Mouse (Mus musculus): Measurements from ENCODE around the gene Osbpl3. TPM values are rescaled to one million over a fixed set of nuclear protein-coding genes. Genes with fewer than 3 reads are reported as not detected.

Gene Osbpl3
- total RNA-seq, 1 experiment, result 9.9 TPM

DNA sequence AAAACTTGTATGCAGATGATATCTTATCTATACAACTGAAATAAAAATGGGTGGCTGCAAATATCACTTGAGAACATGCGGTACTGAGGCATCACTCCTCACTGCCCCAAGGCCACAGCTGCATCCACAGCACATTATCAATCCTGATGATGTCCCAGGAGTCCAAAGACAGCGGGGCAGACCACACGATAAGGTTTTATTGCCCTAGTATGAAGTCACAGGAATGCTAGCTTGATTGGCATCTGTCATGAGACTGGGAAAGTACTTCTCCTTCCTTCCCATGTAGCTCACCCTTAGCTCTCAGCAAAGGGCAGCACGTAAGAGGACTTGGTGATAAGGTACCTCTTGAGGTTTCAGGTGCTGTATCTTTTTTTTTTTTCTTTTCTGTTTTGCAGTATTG is 211.9 kb downstream of the Osbpl3 start:
- in situ Hi-C loops (cut with MboI; ENCODE audit: low sequenced_read_pairs in 2 of 2, unreplicated experiment in 2 of 2), result no loop called here

More for the DNA sequence above, 211.9 kb downstream of the Osbpl3 start:
- Histone ChIP-seq H3K4me3 (ENCODE audit: insufficient read depth in 1 of 2, low read depth in 1 of 2, low read length in 2 of 2, poor library complexity in 1 of 2, severe bottlenecking in 1 of 2) (no peak overlapping the region), H3K9ac (ENCODE audit: insufficient read depth, low read depth, low read length, poor library complexity, severe bottlenecking) (no peak overlapping the region), H3K36me3 (ENCODE audit: control insufficient read depth, insufficient read depth, low read length, poor library complexity, severe bottlenecking) (no peaks in the 10 kb centered on the region), H3K27ac (ENCODE audit: insufficient read depth, low read depth, low read length, poor library complexity, severe bottlenecking) (no peak overlapping the region), H3K4me1 (ENCODE audit: control insufficient read depth in 2 of 2, insufficient read depth in 2 of 2, low read length in 2 of 2, poor library complexity in 1 of 2) (peaks cover 0 to 3% of the 10 kb centered on the region in 2 experiments; a peak in 1 of 4 replicates), H3K9me3 (ENCODE audit: control insufficient read depth, insufficient read depth, low read depth, low read length) (no peaks in the 10 kb centered on the region)
- no peak for DNase-seq (ENCODE audit: low read depth, low spot score)
- TF ChIP-seq HCFC1 (IDR thresholded peaks at IDR 0.05; ENCODE audit: borderline replicate concordance, insufficient read depth, low read length) (no peak), MAFK (IDR thresholded peaks at IDR 0.05; ENCODE audit: insufficient read depth, low read depth, low read length) (no peak), CHD2 (IDR thresholded peaks at IDR 0.05; ENCODE audit: low read depth, low read length) (no peak), ZC3H11A (IDR thresholded peaks at IDR 0.05; ENCODE audit: borderline replicate concordance, low read depth, low read length) (no peak), ZNF384 (IDR thresholded peaks at IDR 0.05; ENCODE audit: low read depth, low read length) (no peak)

Other genes with a start within 250 kb of the Osbpl3 start
- gene Gsdme, start 192.3 kb downstream of the Osbpl3 start, total RNA-seq (2012; rRNA removed), result 1.7 and 2.0 TPM in 2 replicates
- gene Cycs, start 110.3 kb upstream of the Osbpl3 start, total RNA-seq (2012; rRNA removed), result 34.7 and 52.1 TPM in 2 replicates
- 0.40 and 0.79 TPM in 2 replicates for gene 4921507P07Rik, start 140.4 kb upstream of the Osbpl3 start, total RNA-seq (2012; rRNA removed)
- gene Npvf, start 198.2 kb upstream of the Osbpl3 start, total RNA-seq (2012; rRNA removed), result not detected in 2 replicates